Mouse (Mus musculus): ENCODE data around the gene Otop3. TPM values are rescaled to one million over a fixed set of nuclear protein-coding genes. Genes with fewer than 3 reads are reported as not detected.

Otop3 gene
- polyA plus RNA-seq (2015; fragmentation: Nextera tagmentation; extraction: Ambion mirVana): not detected in 2 replicates

- no peak for ATAC-seq (ENCODE audit: low read depth)
- Histone ChIP-seq H3K4me2 (ENCODE audit: low read depth, low read length) (peak within 1 kb of the TSS; percentile 18; the same call in 1 of the 2 replicates), H3K36me3 (ENCODE audit: control insufficient read depth, insufficient read depth, low read length) (no peaks in the 10 kb centered on the region), H3K9ac (ENCODE audit: low read length) (no peak within 1 kb of the TSS), H3K27ac (ENCODE audit: low read length) (no peak within 1 kb of the TSS), H3K4me1 (replicated peaks; ENCODE audit: control insufficient read depth, insufficient read depth, low read length) (no peaks in the 10 kb centered on the region), H3K4me3 (ENCODE audit: low read length) (no peak within 1 kb of the TSS), H3K9me3 (ENCODE audit: control insufficient read depth, low read length) (no peaks in the 10 kb centered on the region), H3K27me3 (ENCODE audit: control insufficient read depth, insufficient read depth, low read depth, low read length) (peaks cover 47% of the 10 kb centered on the region)
- WGBS: 2% methylated on average over 29 of the region's 29 CpGs
Observed at GRCm38 (mm10) chr11:115334531-115334930, at the start of gene Otop3. Gene Otop3, plus strand, starts transcription at chr11:115334731.

- Histone ChIP-seq H3K27me3 (ENCODE audit: control insufficient read depth, insufficient read depth, low read depth, low read length) (no peaks in the 10 kb centered on the region), H3K9ac (ENCODE audit: low read length) (no peak overlapping the region), H3K27ac (ENCODE audit: low read length) (no peak overlapping the region), H3K36me3 (ENCODE audit: control insufficient read depth, insufficient read depth, low read length) (no peaks in the 10 kb centered on the region), H3K9me3 (ENCODE audit: control insufficient read depth, low read length) (no peaks in the 10 kb centered on the region), H3K4me1 (replicated peaks; ENCODE audit: control insufficient read depth, insufficient read depth, low read length) (peaks cover 1% of the 10 kb centered on the region), H3K4me2 (ENCODE audit: low read depth, low read length) (no peak overlapping the region), H3K4me3 (ENCODE audit: low read length) (no peak overlapping the region)
- WGBS: 47% methylated on average over 4 of the region's 4 CpGs
- no peak for ATAC-seq (ENCODE audit: low read depth)
Observed at GRCm38 (mm10) chr11:115285282-115285681, 49.2 kb upstream of the Otop3 start.

GRCm38 (mm10) chr11:115286201-115286993 lies 48.1 kb upstream of the Otop3 start:
- 66% methylated on average over 19 of the region's 19 CpGs for WGBS
- no peak for ATAC-seq (ENCODE audit: low read depth)
- no peaks in the 10 kb centered on the region for H3K27me3 ChIP-seq (ENCODE audit: control insufficient read depth, insufficient read depth, low read depth, low read length)

GRCm38 (mm10) chr11:115287386-115287785 lies 47.1 kb upstream of the Otop3 start:
- Histone ChIP-seq H3K4me2 (ENCODE audit: low read depth, low read length) (no peak overlapping the region), H3K36me3 (ENCODE audit: control insufficient read depth, insufficient read depth, low read length) (no peaks in the 10 kb centered on the region), H3K9ac (ENCODE audit: low read length) (no peak overlapping the region), H3K4me1 (replicated peaks; ENCODE audit: control insufficient read depth, insufficient read depth, low read length) (peaks cover 13% of the 10 kb centered on the region), H3K4me3 (ENCODE audit: low read length) (no peak overlapping the region), H3K27me3 (ENCODE audit: control insufficient read depth, insufficient read depth, low read depth, low read length) (no peaks in the 10 kb centered on the region), H3K9me3 (ENCODE audit: control insufficient read depth, low read length) (no peaks in the 10 kb centered on the region), H3K27ac (ENCODE audit: low read length) (no peak overlapping the region)
- no peak for ATAC-seq (ENCODE audit: low read depth)
- WGBS: 76% methylated on average over 5 of the region's 5 CpGs

More at GRCm38 (mm10) chr11:115286201-115286993, 48.1 kb upstream of the Otop3 start:
- no peak overlapping the region for H3K4me3 ChIP-seq (ENCODE audit: low read length)
- no peak overlapping the region for H3K9ac ChIP-seq (ENCODE audit: low read length)
- H3K4me2 ChIP-seq (ENCODE audit: low read depth, low read length): no peak overlapping the region
- H3K9me3 ChIP-seq (ENCODE audit: control insufficient read depth, low read length): no peaks in the 10 kb centered on the region
- H3K27ac ChIP-seq (ENCODE audit: low read length): no peak overlapping the region
- no peaks in the 10 kb centered on the region for H3K36me3 ChIP-seq (ENCODE audit: control insufficient read depth, insufficient read depth, low read length)
- peaks cover 6% of the 10 kb centered on the region for H3K4me1 ChIP-seq (replicated peaks; ENCODE audit: control insufficient read depth, insufficient read depth, low read length)

GRCm38 (mm10) chr11:115288305-115288704 lies 46.2 kb upstream of the Otop3 start:
- Histone ChIP-seq H3K27me3 (ENCODE audit: control insufficient read depth, insufficient read depth, low read depth, low read length) (no peaks in the 10 kb centered on the region), H3K4me1 (replicated peaks; ENCODE audit: control insufficient read depth, insufficient read depth, low read length) (peaks cover 13% of the 10 kb centered on the region), H3K27ac (ENCODE audit: low read length) (no peak overlapping the region), H3K36me3 (ENCODE audit: control insufficient read depth, insufficient read depth, low read length) (no peaks in the 10 kb centered on the region), H3K9ac (ENCODE audit: low read length) (no peak overlapping the region), H3K9me3 (ENCODE audit: control insufficient read depth, low read length) (no peaks in the 10 kb centered on the region), H3K4me3 (ENCODE audit: low read length) (no peak overlapping the region), H3K4me2 (ENCODE audit: low read depth, low read length) (no peak overlapping the region)
- ATAC-seq (ENCODE audit: low read depth): no peak
- WGBS: 84% methylated on average over 2 of the region's 2 CpGs

- Histone ChIP-seq H3K27me3 (ENCODE audit: control insufficient read depth, insufficient read depth, low read depth, low read length) (no peaks in the 10 kb centered on the region), H3K9me3 (ENCODE audit: control insufficient read depth, low read length) (no peaks in the 10 kb centered on the region), H3K4me3 (ENCODE audit: low read length) (no peak overlapping the region), H3K4me1 (replicated peaks; ENCODE audit: control insufficient read depth, insufficient read depth, low read length) (peaks cover 13% of the 10 kb centered on the region), H3K4me2 (ENCODE audit: low read depth, low read length) (no peak overlapping the region), H3K27ac (ENCODE audit: low read length) (peak overlapping the region; percentile 76; the same call in 1 of the 2 replicates), H3K36me3 (ENCODE audit: control insufficient read depth, insufficient read depth, low read length) (no peaks in the 10 kb centered on the region), H3K9ac (ENCODE audit: low read length) (no peak overlapping the region)
- 69% methylated on average over 8 of the region's 8 CpGs for WGBS
- no peak for ATAC-seq (ENCODE audit: low read depth)
Observed at GRCm38 (mm10) chr11:115289885-115290284, 44.6 kb upstream of the Otop3 start.

- Histone ChIP-seq H3K36me3 (ENCODE audit: control insufficient read depth, insufficient read depth, low read length) (no peaks in the 10 kb centered on the region), H3K4me1 (replicated peaks; ENCODE audit: control insufficient read depth, insufficient read depth, low read length) (peaks cover 13% of the 10 kb centered on the region), H3K4me3 (ENCODE audit: low read length) (no peak overlapping the region), H3K4me2 (ENCODE audit: low read depth, low read length) (no peak overlapping the region), H3K9ac (ENCODE audit: low read length) (no peak overlapping the region), H3K27me3 (ENCODE audit: control insufficient read depth, insufficient read depth, low read depth, low read length) (no peaks in the 10 kb centered on the region), H3K27ac (ENCODE audit: low read length) (peak overlapping the region; percentile 76), H3K9me3 (ENCODE audit: control insufficient read depth, low read length) (no peaks in the 10 kb centered on the region)
- no peak for ATAC-seq (ENCODE audit: low read depth)
- WGBS: 84% methylated on average over 1 of the region's 1 CpGs
Observed at GRCm38 (mm10) chr11:115290314-115290713, 44.2 kb upstream of the Otop3 start.

GRCm38 (mm10) chr11:115290919-115291318 lies 43.6 kb upstream of the Otop3 start:
- Histone ChIP-seq H3K27ac (ENCODE audit: low read length) (peak overlapping the region; percentile 76), H3K4me3 (ENCODE audit: low read length) (no peak overlapping the region), H3K27me3 (ENCODE audit: control insufficient read depth, insufficient read depth, low read depth, low read length) (no peaks in the 10 kb centered on the region; the same call in 1 of the 2 replicates), H3K4me2 (ENCODE audit: low read depth, low read length) (no peak overlapping the region), H3K4me1 (replicated peaks; ENCODE audit: control insufficient read depth, insufficient read depth, low read length) (peaks cover 13% of the 10 kb centered on the region), H3K9ac (ENCODE audit: low read length) (no peak overlapping the region), H3K36me3 (ENCODE audit: control insufficient read depth, insufficient read depth, low read length) (no peaks in the 10 kb centered on the region), H3K9me3 (ENCODE audit: control insufficient read depth, low read length) (no peaks in the 10 kb centered on the region)
- ATAC-seq (ENCODE audit: low read depth): peak; percentile 91
- 38% methylated on average over 6 of the region's 6 CpGs for WGBS

GRCm38 (mm10) chr11:115291503-115291902 lies 43.0 kb upstream of the Otop3 start:
- no peaks in the 10 kb centered on the region for H3K36me3 ChIP-seq (ENCODE audit: control insufficient read depth, insufficient read depth, low read length)
- WGBS: 66% methylated on average over 10 of the region's 10 CpGs

More at GRCm38 (mm10) chr11:115291503-115291902, 43.0 kb upstream of the Otop3 start:
- H3K4me3 ChIP-seq (ENCODE audit: low read length): no peak overlapping the region
- H3K27ac ChIP-seq (ENCODE audit: low read length): peak overlapping the region; percentile 2; the same call in 1 of the 2 replicates
- H3K9me3 ChIP-seq (ENCODE audit: control insufficient read depth, low read length): no peaks in the 10 kb centered on the region
- no peak overlapping the region for H3K9ac ChIP-seq (ENCODE audit: low read length)
- peaks cover 2% of the 10 kb centered on the region; the same call in 1 of the 2 replicates for H3K27me3 ChIP-seq (ENCODE audit: control insufficient read depth, insufficient read depth, low read depth, low read length)
- H3K4me1 ChIP-seq (replicated peaks; ENCODE audit: control insufficient read depth, insufficient read depth, low read length): peaks cover 13% of the 10 kb centered on the region
- no peak for ATAC-seq (ENCODE audit: low read depth)
- H3K4me2 ChIP-seq (ENCODE audit: low read depth, low read length): no peak overlapping the region

Measured in lung, embryonic 16.5 days (tissue).